Mouse (Mus musculus): ENCODE measurements around the gene Tm9sf2. TPM values are rescaled to one million over a fixed set of nuclear protein-coding genes. Genes with fewer than 3 reads are reported as not detected.

The Tm9sf2 gene
- polyA plus RNA-seq, 1 experiment: 64.7 TPM

- TF ChIP-seq POLR2A (IDR thresholded peaks at IDR 0.05; ENCODE audit: borderline replicate concordance, extremely low read depth, insufficient read depth, insufficient read length, poor library complexity, severe bottlenecking) (no peak), CTCF (IDR thresholded peaks at IDR 0.05; ENCODE audit: borderline replicate concordance, extremely low read depth, insufficient read depth, insufficient read length) (no peak)
- DNase-seq (ENCODE audit: low read depth): no peak
These were observed 74.9 kb downstream of the Tm9sf2 start for GRCm38 (mm10) chr14:122181815-122182157.

- no peak for DNase-seq (ENCODE audit: low read depth)
- no peak for TF ChIP-seq CTCF (IDR thresholded peaks at IDR 0.05; ENCODE audit: borderline replicate concordance, extremely low read depth, insufficient read depth, insufficient read length)
- TF ChIP-seq POLR2A (IDR thresholded peaks at IDR 0.05; ENCODE audit: borderline replicate concordance, extremely low read depth, insufficient read depth, insufficient read length, poor library complexity, severe bottlenecking): no peak
These were observed 75.4 kb downstream of the Tm9sf2 start for GRCm38 (mm10) chr14:122182220-122182619.

GRCm38 (mm10) chr14:122183974-122184373, 77.1 kb downstream of the Tm9sf2 start:
- DNase-seq (ENCODE audit: low read depth): no peak
- no peak for TF ChIP-seq CTCF (IDR thresholded peaks at IDR 0.05; ENCODE audit: borderline replicate concordance, extremely low read depth, insufficient read depth, insufficient read length)
- TF ChIP-seq POLR2A (IDR thresholded peaks at IDR 0.05; ENCODE audit: borderline replicate concordance, extremely low read depth, insufficient read depth, insufficient read length, poor library complexity, severe bottlenecking): no peak

GRCm38 (mm10) chr14:122188250-122188649, 81.4 kb downstream of the Tm9sf2 start:
- no peak for TF ChIP-seq POLR2A (IDR thresholded peaks at IDR 0.05; ENCODE audit: borderline replicate concordance, extremely low read depth, insufficient read depth, insufficient read length, poor library complexity, severe bottlenecking)
- no peak for TF ChIP-seq CTCF (IDR thresholded peaks at IDR 0.05; ENCODE audit: borderline replicate concordance, extremely low read depth, insufficient read depth, insufficient read length)
- DNase-seq (ENCODE audit: low read depth): no peak

GRCm38 (mm10) chr14:122189901-122190300, 83.1 kb downstream of the Tm9sf2 start:
- no peak for DNase-seq (ENCODE audit: low read depth)
- no peak for TF ChIP-seq POLR2A (IDR thresholded peaks at IDR 0.05; ENCODE audit: borderline replicate concordance, extremely low read depth, insufficient read depth, insufficient read length, poor library complexity, severe bottlenecking)
- TF ChIP-seq CTCF (IDR thresholded peaks at IDR 0.05; ENCODE audit: borderline replicate concordance, extremely low read depth, insufficient read depth, insufficient read length): no peak

- TF ChIP-seq CTCF (IDR thresholded peaks at IDR 0.05; ENCODE audit: borderline replicate concordance, extremely low read depth, insufficient read depth, insufficient read length) (no peak), POLR2A (IDR thresholded peaks at IDR 0.05; ENCODE audit: borderline replicate concordance, extremely low read depth, insufficient read depth, insufficient read length, poor library complexity, severe bottlenecking) (no peak)
- DNase-seq (ENCODE audit: low read depth): no peak
These were observed 83.7 kb downstream of the Tm9sf2 start for GRCm38 (mm10) chr14:122190527-122190926.

GRCm38 (mm10) chr14:122190941-122191510, 84.2 kb downstream of the Tm9sf2 start:
- TF ChIP-seq POLR2A (IDR thresholded peaks at IDR 0.05; ENCODE audit: borderline replicate concordance, extremely low read depth, insufficient read depth, insufficient read length, poor library complexity, severe bottlenecking) (no peak), CTCF (IDR thresholded peaks at IDR 0.05; ENCODE audit: borderline replicate concordance, extremely low read depth, insufficient read depth, insufficient read length) (peak; percentile 89)
- peak; percentile 85 for DNase-seq (ENCODE audit: low read depth)

- TF ChIP-seq CTCF (IDR thresholded peaks at IDR 0.05; ENCODE audit: borderline replicate concordance, extremely low read depth, insufficient read depth, insufficient read length) (no peak), POLR2A (IDR thresholded peaks at IDR 0.05; ENCODE audit: borderline replicate concordance, extremely low read depth, insufficient read depth, insufficient read length, poor library complexity, severe bottlenecking) (no peak)
- DNase-seq (ENCODE audit: low read depth): no peak
These were observed 87.8 kb downstream of the Tm9sf2 start for GRCm38 (mm10) chr14:122194630-122195029.

- TF ChIP-seq POLR2A (IDR thresholded peaks at IDR 0.05; ENCODE audit: borderline replicate concordance, extremely low read depth, insufficient read depth, insufficient read length, poor library complexity, severe bottlenecking): no peak
- no peak for TF ChIP-seq CTCF (IDR thresholded peaks at IDR 0.05; ENCODE audit: borderline replicate concordance, extremely low read depth, insufficient read depth, insufficient read length)
- DNase-seq (ENCODE audit: low read depth): no peak
These were observed 90.0 kb downstream of the Tm9sf2 start for GRCm38 (mm10) chr14:122196851-122197250.

GRCm38 (mm10) chr14:122200247-122200885, 93.5 kb downstream of the Tm9sf2 start:
- TF ChIP-seq POLR2A (IDR thresholded peaks at IDR 0.05; ENCODE audit: borderline replicate concordance, extremely low read depth, insufficient read depth, insufficient read length, poor library complexity, severe bottlenecking) (no peak), CTCF (IDR thresholded peaks at IDR 0.05; ENCODE audit: borderline replicate concordance, extremely low read depth, insufficient read depth, insufficient read length) (no peak)
- DNase-seq (ENCODE audit: low read depth): no peak

GRCm38 (mm10) chr14:122209177-122209576, 102.3 kb downstream of the Tm9sf2 start:
- TF ChIP-seq CTCF (IDR thresholded peaks at IDR 0.05; ENCODE audit: borderline replicate concordance, extremely low read depth, insufficient read depth, insufficient read length) (no peak), POLR2A (IDR thresholded peaks at IDR 0.05; ENCODE audit: borderline replicate concordance, extremely low read depth, insufficient read depth, insufficient read length, poor library complexity, severe bottlenecking) (no peak)
- DNase-seq (ENCODE audit: low read depth): no peak

Other genes with a start within 250 kb of the Tm9sf2 start
- 39.4 and 42.3 TPM in 2 replicates for gene Ubac2, start 228.4 kb upstream of the Tm9sf2 start, polyA plus RNA-seq (2012; rRNA removed)
- gene Gpr18, start 191.3 kb upstream of the Tm9sf2 start, polyA plus RNA-seq (2012; rRNA removed): 0.10 TPM in 1 of 2 replicates, not detected in the other
- 0.44 and 0.52 TPM in 2 replicates for gene Gpr183, start 141.8 kb upstream of the Tm9sf2 start, polyA plus RNA-seq (2012; rRNA removed)
- gene Timm8a2, start 72.4 kb upstream of the Tm9sf2 start, polyA plus RNA-seq (2012; rRNA removed): 0.18 and 0.22 TPM in 2 replicates
- gene Clybl, start 74.7 kb downstream of the Tm9sf2 start, polyA plus RNA-seq (2012; rRNA removed): 10.1 and 11.7 TPM in 2 replicates